Comparison of ENCODE assay signal across 8 mouse cellular contexts in the genomic region with DNA sequence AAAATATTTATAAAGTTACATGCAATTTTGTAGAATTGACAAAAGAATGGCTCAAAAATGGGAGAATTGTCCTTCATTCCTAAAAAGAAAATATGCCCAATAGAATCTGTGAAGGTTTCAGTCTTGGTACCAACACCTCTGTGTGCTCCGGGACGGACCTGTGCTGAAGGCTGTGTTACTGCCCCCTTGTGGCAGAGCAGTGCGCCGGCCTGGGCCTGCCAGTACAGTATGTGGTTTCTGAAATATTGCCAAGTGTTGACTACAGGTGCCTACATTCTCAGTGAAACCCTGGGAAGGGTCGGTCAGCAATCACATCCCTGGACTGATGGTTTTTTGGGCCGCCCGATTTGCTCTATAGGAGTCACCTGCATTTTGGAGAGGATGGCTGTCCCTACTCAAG. TPM values are rescaled to one million over a fixed set of nuclear protein-coding genes. Genes with fewer than 3 reads are reported as not detected.
DNase-seq lines count a peak whose midpoint lies in the region; ATAC-seq and TF ChIP-seq lines count a peak whose summit lies in the region.

No protein-coding gene starts in this region.

- DNase-seq in Muller cell, postnatal 12 days (ENCODE audit: inconsistent ontology term), result peak; percentile 66
- DNase-seq in cerebellum, adult 18-20 months, result peak; percentile 90
- DNase-seq in forebrain, postnatal 0 days, result peak; percentile 83
- peak; percentile 69 for DNase-seq in layer of hippocampus, adult 9-11 months
- peak; percentile 89 for DNase-seq in lung, postnatal 14 days
- DNase-seq in right cerebral cortex, adult 2 months (ENCODE audit: low spot score in 2 of 2), result peak; percentile 66 to 74
- DNase-seq in urinary bladder, postnatal 36 days (ENCODE audit: low spot score in 2 of 2), result peak; percentile 71 to 79

- H3K27me3 ChIP-seq in forebrain, postnatal 0 days (ENCODE audit: insufficient read depth, low read length), result no peaks in the 10 kb centered on the region

- H3K4me1 ChIP-seq in forebrain, postnatal 0 days (ENCODE audit: insufficient read depth), result no peaks in the 10 kb centered on the region

- peaks cover 78% of the 10 kb centered on the region for H3K36me3 ChIP-seq in forebrain, postnatal 0 days (ENCODE audit: insufficient read depth)

- H3K9ac ChIP-seq in forebrain, postnatal 0 days, result no peak overlapping the region

- no peak overlapping the region for H3K4me3 ChIP-seq in forebrain, postnatal 0 days (ENCODE audit: low read depth, low read length)

- WGBS in forebrain, postnatal 0 days, result 32% methylated on average over 7 of the region's 7 CpGs

- no peak overlapping the region for H3K27ac ChIP-seq in forebrain, postnatal 0 days (ENCODE audit: low read depth, low read length)

- no peak overlapping the region for H3K4me2 ChIP-seq in forebrain, postnatal 0 days (ENCODE audit: low read depth)

- no peaks in the 10 kb centered on the region for H3K9me3 ChIP-seq in forebrain, postnatal 0 days (ENCODE audit: low read length)

- peak; percentile 89 for TF ChIP-seq CTCF in forebrain, postnatal 0 days (IDR thresholded peaks at IDR 0.05; ENCODE audit: low read depth)

- peak; percentile 78 for ATAC-seq in forebrain, postnatal 0 days
- peak; percentile 66 to 71; a peak in 3 of 4 replicates for ATAC-seq in hematopoietic stem cell, adult 5-6 weeks (replicated peaks in 1 of 2; ENCODE audit: insufficient read depth in 1 of 2, low FRiP score in 2 of 2, low TSS enrichment in 1 of 2, low read depth in 1 of 2, poor library complexity in 2 of 2, severe bottlenecking in 2 of 2)

RNA-seq across cellular contexts. Expression of a gene that starts 8.7 kb away (rescaled TPM):
- total RNA-seq in forebrain, postnatal 0 days (2014; rRNA removed), result 262 and 284 TPM in 2 replicates
- 386 and 390 TPM in 2 replicates for polyA plus RNA-seq in forebrain, postnatal 0 days (2015; fragmentation: Nextera tagmentation; extraction: Ambion mirVana)
- 121 and 148 TPM in 2 replicates for total RNA-seq in hematopoietic stem cell, adult 5-6 weeks (2017)

RNA-seq across cellular contexts. Expression of a gene that starts 20.3 kb away (rescaled TPM):
- 52.1 and 58.3 TPM in 2 replicates for total RNA-seq in forebrain, postnatal 0 days (2014; rRNA removed)
- 31.5 and 38.2 TPM in 2 replicates for polyA plus RNA-seq in forebrain, postnatal 0 days (2015; fragmentation: Nextera tagmentation; extraction: Ambion mirVana)
- 6.9 and 8.0 TPM in 2 replicates for total RNA-seq in hematopoietic stem cell, adult 5-6 weeks (2017)

RNA-seq across cellular contexts. Expression of a gene that starts 53.8 kb away (rescaled TPM):
- total RNA-seq in forebrain, postnatal 0 days (2014; rRNA removed), result 69.0 and 85.8 TPM in 2 replicates
- polyA plus RNA-seq in forebrain, postnatal 0 days (2015; fragmentation: Nextera tagmentation; extraction: Ambion mirVana), result 13.9 and 17.4 TPM in 2 replicates
- total RNA-seq in hematopoietic stem cell, adult 5-6 weeks (2017), result 0.44 and 5.0 TPM in 2 replicates

RNA-seq across cellular contexts. Expression of a gene that starts 54.8 kb away (rescaled TPM):
- not detected in 2 replicates for total RNA-seq in forebrain, postnatal 0 days (2014; rRNA removed)
- not detected in 2 replicates for polyA plus RNA-seq in forebrain, postnatal 0 days (2015; fragmentation: Nextera tagmentation; extraction: Ambion mirVana)
- total RNA-seq in hematopoietic stem cell, adult 5-6 weeks (2017), result not detected in 2 replicates

Comparison
In these comparisons a context has a peak if more than half of its experiments do, and no peak if none do; other contexts are left out.
1. RNA of a gene that starts 53.8 kb away (total RNA-seq): 69.0 to 85.8 TPM in forebrain, postnatal 0 days; 0.44 to 5.0 TPM in hematopoietic stem cell, adult 5-6 weeks; every median in the first group is over 10 times any median in the second.
2. Peak in every context shown above with its lines, with median percentiles within 50 percentile points of each other: DNase-seq.